Mouse (Mus musculus) liver, adult (tissue): ENCODE measurements around the gene Miip.

Experiments used
- GATA4 ChIP-seq: IDR thresholded peaks from 2 replicates; pipeline ENCODE4 v1.6.1; 2014; ENCODE audit warnings: mild to moderate bottlenecking, low read length; ENCODE audit not compliant: insufficient replicate concordance

The Miip gene

GRCm38 (mm10) chr4:147824389-147824788, 44.2 kb downstream of the Miip start:
- no peak for TF ChIP-seq GATA4

- no peak for TF ChIP-seq GATA4
Measured at GRCm38 (mm10) chr4:147814592-147815167, 53.9 kb downstream of the Miip start.

GRCm38 (mm10) chr4:147813249-147813765, 55.3 kb downstream of the Miip start:
- no peak for TF ChIP-seq GATA4
